Mouse (Mus musculus) forebrain, embryonic 15.5 days (tissue): ENCODE measurements around the gene Zc3h12c. TPM values are rescaled to one million over a fixed set of nuclear protein-coding genes. Genes with fewer than 3 reads are reported as not detected.
A peak's percentile ranks its signal among the peaks of the same experiment; 100 is the strongest.

Experiments used
- ATAC-seq: fragments of 200-750 bp; cut with Nextera tagmentation; replicated peaks from 2 replicates; pipeline ENCODE4 v1.8.0; 2017; ENCODE audit warnings: mild to moderate bottlenecking, moderate TSS enrichment, moderate library complexity
- H3K27ac ChIP-seq: fragments of 300-500 bp; sonication (generic); replicated peaks from 2 replicates; pipeline ENCODE4 v1.5.1; 2015; ENCODE audit warnings: mild to moderate bottlenecking, inconsistent platforms
- H3K27me3 ChIP-seq: fragments of 300-500 bp; sonication (generic); 2 replicates; pipeline ENCODE4 v1.6.1; 2015; ENCODE audit warnings: inconsistent platforms
- H3K36me3 ChIP-seq: fragments of 300-500 bp; sonication (generic); 2 replicates; pipeline ENCODE4 v1.6.1; 2015; ENCODE audit warnings: mild to moderate bottlenecking, inconsistent platforms
- H3K4me1 ChIP-seq: fragments of 300-500 bp; sonication (generic); 2 replicates; pipeline ENCODE4 v1.6.1; 2015; ENCODE audit warnings: inconsistent platforms
- H3K4me2 ChIP-seq: fragments of 300-500 bp; sonication (generic); replicated peaks from 2 replicates; pipeline ENCODE4 v1.6.1; 2015; ENCODE audit warnings: mild to moderate bottlenecking, inconsistent platforms
- H3K4me3 ChIP-seq: fragments of 300-500 bp; sonication (generic); 2 replicates; pipeline ENCODE4 v1.5.1; 2015; ENCODE audit warnings: mild to moderate bottlenecking, inconsistent platforms
- H3K9ac ChIP-seq: fragments of 300-500 bp; sonication (generic); replicated peaks from 2 replicates; pipeline ENCODE4 v1.6.1; 2015; ENCODE audit warnings: mild to moderate bottlenecking, inconsistent platforms
- H3K9me3 ChIP-seq: fragments of 300-500 bp; sonication (generic); 2 replicates; pipeline ENCODE4 v1.6.1; 2016; ENCODE audit warnings: inconsistent platforms
- WGBS: fragments of 180-500 bp; shearing (Covaris S2); methylation state at CpG from one replicate; pipeline ENCODE4 v1.1.7; 2015; ENCODE audit warnings: mixed read lengths; 5-methylcytosine and 5-hydroxymethylcytosine counted together
- polyA plus RNA-seq: library from polyadenylated mRNA; unstranded; fragments of >200 nt; fragmentation: Nextera tagmentation; extraction: Ambion mirVana; gene quantifications from 2 replicates; pipeline ENCODE4 v1.2.1, GENCODE M21; 2015

Zc3h12c gene
- polyA plus RNA-seq, result 7.2 TPM in 2 replicates

GRCm38 (mm10) chr9:52167863-52168685 lies at the start of gene Zc3h12c:
Zc3h12c (minus strand) TSS chr9:52168572.
- peak; percentile 78 for ATAC-seq
- H3K9ac ChIP-seq, result peak within 1 kb of the TSS; percentile 97
- no peaks in the 10 kb centered on the region for H3K36me3 ChIP-seq
- peaks cover 44% of the 10 kb centered on the region for H3K4me1 ChIP-seq
- under 1% methylated on average over 99 of the region's 100 CpGs for WGBS
- no peaks in the 10 kb centered on the region for H3K27me3 ChIP-seq
- H3K27ac ChIP-seq, result peak within 1 kb of the TSS; percentile 97
- H3K4me2 ChIP-seq, result peak within 1 kb of the TSS; percentile 85
- H3K4me3 ChIP-seq, result peak within 1 kb of the TSS; percentile 93
- no peaks in the 10 kb centered on the region for H3K9me3 ChIP-seq

- WGBS, result 80% methylated on average over 4 of the region's 4 CpGs
- H3K4me2 ChIP-seq, result no peak overlapping the region
- H3K9me3 ChIP-seq, result no peaks in the 10 kb centered on the region
- no peaks in the 10 kb centered on the region for H3K36me3 ChIP-seq
- H3K9ac ChIP-seq, result no peak overlapping the region
- no peak overlapping the region for H3K27ac ChIP-seq
- no peaks in the 10 kb centered on the region for H3K4me1 ChIP-seq
- H3K27me3 ChIP-seq, result no peaks in the 10 kb centered on the region
- no peak overlapping the region for H3K4me3 ChIP-seq
- no peak for ATAC-seq
Measured at GRCm38 (mm10) chr9:52217636-52218035, 49.3 kb upstream of the Zc3h12c start.

GRCm38 (mm10) chr9:52215291-52215690 lies 46.9 kb upstream of the Zc3h12c start:
- no peak overlapping the region for H3K27ac ChIP-seq
- no peaks in the 10 kb centered on the region for H3K4me1 ChIP-seq
- H3K9me3 ChIP-seq, result no peaks in the 10 kb centered on the region
- H3K27me3 ChIP-seq, result no peaks in the 10 kb centered on the region
- no peak overlapping the region for H3K4me3 ChIP-seq
- H3K9ac ChIP-seq, result no peak overlapping the region
- no peak for ATAC-seq
- 85% methylated on average over 3 of the region's 3 CpGs for WGBS
- no peak overlapping the region for H3K4me2 ChIP-seq
- no peaks in the 10 kb centered on the region for H3K36me3 ChIP-seq

GRCm38 (mm10) chr9:52212416-52212815 lies 44.0 kb upstream of the Zc3h12c start:
- no peak overlapping the region for H3K27ac ChIP-seq
- H3K4me1 ChIP-seq, result no peaks in the 10 kb centered on the region
- no peak for ATAC-seq
- H3K36me3 ChIP-seq, result no peaks in the 10 kb centered on the region
- no peak overlapping the region for H3K4me3 ChIP-seq
- H3K4me2 ChIP-seq, result no peak overlapping the region
- no peak overlapping the region for H3K9ac ChIP-seq
- H3K9me3 ChIP-seq, result no peaks in the 10 kb centered on the region
- 90% methylated on average over 6 of the region's 6 CpGs for WGBS
- H3K27me3 ChIP-seq, result no peaks in the 10 kb centered on the region

- Histone ChIP-seq H3K27me3 (no peaks in the 10 kb centered on the region), H3K9me3 (no peaks in the 10 kb centered on the region), H3K9ac (no peak overlapping the region), H3K4me1 (0 out of 2 replicates have a peak, but pooled peaks cover under 1% of the 10 kb centered on the region), H3K4me2 (no peak overlapping the region), H3K27ac (no peak overlapping the region), H3K4me3 (no peak overlapping the region), H3K36me3 (no peaks in the 10 kb centered on the region)
- ATAC-seq, result no peak
- WGBS, result 77% methylated on average over 3 of the region's 3 CpGs
Measured at GRCm38 (mm10) chr9:52208510-52209030, 40.2 kb upstream of the Zc3h12c start.

- 0 out of 2 replicates have a peak, but pooled peaks have one; percentile 43 for ATAC-seq
- H3K4me2 ChIP-seq, result no peak overlapping the region
Measured at GRCm38 (mm10) chr9:52203189-52203588, 34.8 kb upstream of the Zc3h12c start.

GRCm38 (mm10) chr9:52200271-52200670 lies 31.9 kb upstream of the Zc3h12c start:
- ATAC-seq, result no peak
- Histone ChIP-seq H3K4me1 (peaks cover 13% of the 10 kb centered on the region), H3K27ac (no peak overlapping the region), H3K9me3 (no peaks in the 10 kb centered on the region), H3K4me3 (no peak overlapping the region), H3K9ac (no peak overlapping the region), H3K27me3 (no peaks in the 10 kb centered on the region), H3K4me2 (no peak overlapping the region), H3K36me3 (no peaks in the 10 kb centered on the region)
- 67% methylated on average over 4 of the region's 4 CpGs for WGBS

More at GRCm38 (mm10) chr9:52203189-52203588, 34.8 kb upstream of the Zc3h12c start:
- no peak overlapping the region for H3K9ac ChIP-seq
- no peaks in the 10 kb centered on the region for H3K27me3 ChIP-seq
- peaks cover 13% of the 10 kb centered on the region for H3K4me1 ChIP-seq
- 0 out of 2 replicates have a peak overlapping the region, but pooled peaks have one; percentile 43 for H3K27ac ChIP-seq
- no peaks in the 10 kb centered on the region for H3K36me3 ChIP-seq
- H3K9me3 ChIP-seq, result no peaks in the 10 kb centered on the region
- 29% methylated on average over 4 of the region's 4 CpGs for WGBS
- H3K4me3 ChIP-seq, result no peak overlapping the region

- H3K36me3 ChIP-seq, result no peaks in the 10 kb centered on the region
- no peak overlapping the region for H3K27ac ChIP-seq
- H3K9me3 ChIP-seq, result no peaks in the 10 kb centered on the region
- H3K9ac ChIP-seq, result no peak overlapping the region
- H3K4me3 ChIP-seq, result no peak overlapping the region
- 0 out of 2 replicates have a peak, but pooled peaks cover 3% of the 10 kb centered on the region for H3K4me1 ChIP-seq
- H3K4me2 ChIP-seq, result no peak overlapping the region
- H3K27me3 ChIP-seq, result no peaks in the 10 kb centered on the region
- 80% methylated on average over 3 of the region's 3 CpGs for WGBS
- ATAC-seq, result no peak
Measured at GRCm38 (mm10) chr9:52195853-52196252, 27.5 kb upstream of the Zc3h12c start.

- WGBS, result 90% methylated on average over 5 of the region's 5 CpGs
- H3K27me3 ChIP-seq, result no peaks in the 10 kb centered on the region
- H3K4me2 ChIP-seq, result no peak overlapping the region
- no peaks in the 10 kb centered on the region for H3K36me3 ChIP-seq
- H3K27ac ChIP-seq, result no peak overlapping the region
- H3K4me1 ChIP-seq, result no peaks in the 10 kb centered on the region
- H3K9me3 ChIP-seq, result no peaks in the 10 kb centered on the region
- no peak overlapping the region for H3K9ac ChIP-seq
- H3K4me3 ChIP-seq, result no peak overlapping the region
- ATAC-seq, result no peak
Measured at GRCm38 (mm10) chr9:52193851-52194250, 25.5 kb upstream of the Zc3h12c start.

- H3K9ac ChIP-seq, result no peak overlapping the region
- 90% methylated on average over 4 of the region's 4 CpGs for WGBS
Measured at GRCm38 (mm10) chr9:52190907-52191306, 22.5 kb upstream of the Zc3h12c start.

GRCm38 (mm10) chr9:52188106-52188505 lies 19.7 kb upstream of the Zc3h12c start:
- WGBS, result 5% methylated on average over 8 of the region's 8 CpGs
- Histone ChIP-seq H3K9ac (no peak overlapping the region), H3K27ac (peak overlapping the region; percentile 42), H3K4me1 (peaks cover 6% of the 10 kb centered on the region; the same call in 1 of the 2 replicates), H3K4me3 (no peak overlapping the region), H3K27me3 (no peaks in the 10 kb centered on the region), H3K4me2 (peak overlapping the region; percentile 26; the same call in 1 of the 2 replicates), H3K36me3 (no peaks in the 10 kb centered on the region), H3K9me3 (no peaks in the 10 kb centered on the region)
- peak; percentile 80 for ATAC-seq

More at GRCm38 (mm10) chr9:52190907-52191306, 22.5 kb upstream of the Zc3h12c start:
- Histone ChIP-seq H3K36me3 (no peaks in the 10 kb centered on the region), H3K27me3 (no peaks in the 10 kb centered on the region), H3K4me1 (peaks cover 6% of the 10 kb centered on the region; the same call in 1 of the 2 replicates), H3K4me3 (no peak overlapping the region), H3K27ac (no peak overlapping the region), H3K9me3 (no peaks in the 10 kb centered on the region), H3K4me2 (no peak overlapping the region)
- ATAC-seq, result no peak

- Histone ChIP-seq H3K4me2 (no peak overlapping the region), H3K27me3 (no peaks in the 10 kb centered on the region), H3K9ac (no peak overlapping the region), H3K4me1 (peaks cover 6% of the 10 kb centered on the region; the same call in 1 of the 2 replicates), H3K27ac (no peak overlapping the region), H3K36me3 (no peaks in the 10 kb centered on the region), H3K4me3 (no peak overlapping the region), H3K9me3 (no peaks in the 10 kb centered on the region)
- ATAC-seq, result no peak
- WGBS, result 83% methylated on average over 3 of the region's 3 CpGs
Measured at GRCm38 (mm10) chr9:52186296-52186941, 18.0 kb upstream of the Zc3h12c start.
